Mouse (Mus musculus) hindbrain, embryonic 16.5 days (tissue): ENCODE results near the gene Hexb. TPM values are rescaled to one million over a fixed set of nuclear protein-coding genes. Genes with fewer than 3 reads are reported as not detected.

Experiments
- ATAC-seq: fragments of 200-750 bp; cut with Nextera tagmentation; 2 replicates; pipeline ENCODE4 v1.8.0; 2017; ENCODE audit warnings: moderate TSS enrichment, moderate library complexity
- H3K27ac ChIP-seq: fragments of 300-500 bp; sonication (generic); 2 replicates; pipeline ENCODE4 v1.5.1; 2014; ENCODE audit warnings: low read depth, mild to moderate bottlenecking, control low read depth, low read length, moderate library complexity
- H3K27me3 ChIP-seq: fragments of 300-500 bp; sonication (generic); replicated peaks from 2 replicates; pipeline ENCODE4 v1.6.1; 2014; ENCODE audit warnings: low read length; ENCODE audit not compliant: control insufficient read depth, insufficient read depth
- H3K36me3 ChIP-seq: fragments of 300-500 bp; sonication (generic); 2 replicates; pipeline ENCODE4 v1.6.1; 2014; ENCODE audit warnings: mild to moderate bottlenecking, low read length, moderate library complexity, mixed read lengths; ENCODE audit not compliant: control insufficient read depth, insufficient read depth
- H3K4me1 ChIP-seq: fragments of 300-500 bp; sonication (generic); 2 replicates; pipeline ENCODE4 v1.6.1; 2014; ENCODE audit warnings: low read depth, low read length; ENCODE audit not compliant: control insufficient read depth, insufficient read depth
- H3K4me2 ChIP-seq: fragments of 300-500 bp; sonication (generic); 2 replicates; pipeline ENCODE4 v1.6.1; 2014; ENCODE audit warnings: mild to moderate bottlenecking, low read length, control low read depth, moderate library complexity
- H3K4me3 ChIP-seq: fragments of 300-500 bp; sonication (generic); 2 replicates; pipeline ENCODE4 v1.5.1; 2014; ENCODE audit warnings: mild to moderate bottlenecking, low read length, control low read depth, moderate library complexity
- H3K9ac ChIP-seq: fragments of 300-500 bp; sonication (generic); 2 replicates; pipeline ENCODE4 v1.6.1; 2014; ENCODE audit warnings: low read depth, mild to moderate bottlenecking, control low read depth, low read length, moderate library complexity
- H3K9me3 ChIP-seq: fragments of 300-500 bp; sonication (generic); 2 replicates; pipeline ENCODE4 v1.6.1; 2014; ENCODE audit warnings: mild to moderate bottlenecking, low read length, moderate library complexity; ENCODE audit not compliant: control insufficient read depth
- WGBS: fragments of 180-500 bp; shearing (Covaris S2); extraction: QIAGEN DNeasy Blood & Tissue Kit; methylation state at CpG from one replicate; pipeline ENCODE4 v1.1.7; 2014; 5-methylcytosine and 5-hydroxymethylcytosine counted together
- polyA plus RNA-seq: library from polyadenylated mRNA; unstranded; fragments of >200 nt; fragmentation: Nextera tagmentation; extraction: Ambion mirVana; gene quantifications from 2 replicates; pipeline ENCODE4 v1.2.1, GENCODE M21; 2015

Hexb gene
- polyA plus RNA-seq, 1 experiment from 2014 or later = 58.5 TPM

DNA sequence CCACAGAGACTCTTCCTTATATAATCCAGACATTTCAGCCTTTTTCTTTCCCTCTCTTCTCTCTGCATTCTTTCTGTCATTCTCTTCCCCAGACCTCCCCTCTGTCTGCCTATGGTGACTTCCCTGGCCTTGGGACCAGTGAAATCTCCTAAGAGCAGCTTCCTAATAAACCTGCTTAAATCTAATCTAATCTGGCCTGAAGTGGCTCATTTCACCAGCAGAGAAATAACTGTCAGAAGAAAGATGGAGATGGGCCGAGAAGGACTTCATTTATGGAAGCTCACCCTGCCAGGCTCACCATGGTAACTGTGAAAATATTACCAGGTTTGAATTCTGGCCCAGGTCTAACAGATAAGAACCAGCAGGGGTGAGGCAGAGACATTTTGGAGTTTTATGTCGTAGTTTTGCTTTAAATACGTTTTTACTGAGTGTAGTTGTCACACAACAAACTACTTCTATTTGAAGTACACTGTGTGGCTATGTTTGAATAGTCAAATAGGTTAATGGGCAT lies 10.4 kb upstream of the Hexb start:
- Histone ChIP-seq H3K4me1 (no peaks in the 10 kb centered on the region), H3K9ac (no peak overlapping the region), H3K4me2 (no peak overlapping the region), H3K36me3 (no peaks in the 10 kb centered on the region), H3K27me3 (no peaks in the 10 kb centered on the region), H3K27ac (no peak overlapping the region), H3K4me3 (no peak overlapping the region), H3K9me3 (no peaks in the 10 kb centered on the region)
- WGBS = 72% methylated on average over 3 of the region's 3 CpGs
- ATAC-seq = no peak

DNA sequence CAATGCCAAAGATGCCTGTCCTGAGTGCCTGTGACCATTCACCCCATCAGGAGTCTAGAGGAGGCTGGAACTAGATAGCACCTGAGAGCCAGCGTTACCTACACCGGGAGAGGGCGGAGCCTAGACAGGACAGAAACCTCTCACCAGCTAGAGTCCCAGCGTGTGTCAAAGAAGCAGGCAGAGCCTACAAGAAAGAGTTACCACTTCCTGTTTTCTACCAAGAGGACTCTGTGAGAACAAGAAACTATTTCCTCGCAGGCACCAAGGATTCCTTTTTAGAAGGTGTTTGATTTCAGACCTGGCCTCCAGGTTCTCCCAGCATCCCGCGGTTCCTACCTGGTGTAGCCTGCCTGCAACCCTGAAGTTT lies 9.9 kb upstream of the Hexb start:
- no peaks in the 10 kb centered on the region for H3K36me3 ChIP-seq
- no peak for ATAC-seq
- 63% methylated on average over 7 of the region's 7 CpGs for WGBS
- H3K9me3 ChIP-seq = no peaks in the 10 kb centered on the region
- no peak overlapping the region for H3K9ac ChIP-seq
- no peak overlapping the region for H3K4me2 ChIP-seq
- no peaks in the 10 kb centered on the region for H3K27me3 ChIP-seq
- H3K4me3 ChIP-seq = no peak overlapping the region
- no peak overlapping the region for H3K27ac ChIP-seq
- no peaks in the 10 kb centered on the region for H3K4me1 ChIP-seq

DNA sequence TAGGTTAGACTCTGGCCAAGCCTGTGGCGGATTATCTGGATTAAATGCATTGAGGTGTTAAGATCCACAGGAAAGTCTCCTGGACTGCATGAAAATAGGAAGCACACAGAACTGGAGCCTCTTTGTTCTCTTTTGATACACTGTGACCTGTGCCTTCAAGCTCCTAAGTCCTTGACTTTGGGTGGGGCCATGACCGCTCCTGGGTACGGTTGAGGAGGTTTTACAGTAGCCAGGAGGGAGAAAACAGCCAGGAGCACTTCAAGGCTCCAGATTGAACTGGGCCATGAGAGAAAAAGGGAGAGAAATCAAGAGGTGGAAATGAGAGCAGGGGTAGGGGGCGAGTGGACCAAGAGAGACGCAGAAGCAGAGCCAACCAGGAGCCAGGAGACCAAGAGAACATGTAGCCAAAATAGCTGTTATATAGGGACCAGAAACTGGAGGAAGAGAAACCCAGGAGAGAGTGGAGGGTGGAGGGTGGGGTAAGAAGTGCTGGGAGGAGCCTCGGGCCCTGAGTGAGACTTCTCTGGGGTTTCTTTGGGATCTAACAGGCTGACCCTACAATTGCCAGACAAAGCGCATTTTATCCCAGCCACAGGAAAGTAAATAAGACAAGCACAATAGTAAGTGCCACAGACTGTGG lies 9.4 kb upstream of the Hexb start:
- Histone ChIP-seq H3K27ac (no peak overlapping the region), H3K27me3 (no peaks in the 10 kb centered on the region), H3K4me3 (no peak overlapping the region), H3K36me3 (no peaks in the 10 kb centered on the region), H3K4me2 (no peak overlapping the region), H3K9ac (no peak overlapping the region), H3K4me1 (no peaks in the 10 kb centered on the region), H3K9me3 (no peaks in the 10 kb centered on the region)
- 82% methylated on average over 7 of the region's 7 CpGs for WGBS
- no peak for ATAC-seq

DNA sequence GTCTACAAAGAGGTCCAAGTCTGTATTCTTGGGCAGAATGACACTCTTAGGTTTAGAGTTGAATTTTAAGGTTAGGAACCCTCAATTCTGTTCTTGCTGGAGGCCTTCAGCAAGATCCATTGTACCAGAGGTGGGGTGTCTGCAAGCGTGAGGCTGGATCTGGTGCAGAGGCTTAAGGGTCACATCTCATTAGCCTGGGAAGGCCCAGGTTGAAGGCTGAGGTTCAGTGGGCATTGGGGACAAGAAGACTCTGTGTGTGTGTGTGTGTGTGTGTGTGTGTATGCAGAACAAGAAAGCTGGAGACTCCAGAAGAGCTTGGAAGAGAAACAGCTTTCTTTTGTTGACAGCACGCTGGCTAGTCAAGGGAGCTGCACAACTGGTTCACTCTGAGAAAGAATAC lies 7.9 kb upstream of the Hexb start:
- Histone ChIP-seq H3K9ac (no peak overlapping the region), H3K36me3 (no peaks in the 10 kb centered on the region), H3K4me2 (no peak overlapping the region), H3K9me3 (no peaks in the 10 kb centered on the region), H3K4me1 (no peaks in the 10 kb centered on the region), H3K27ac (no peak overlapping the region), H3K4me3 (no peak overlapping the region), H3K27me3 (no peaks in the 10 kb centered on the region)
- no peak for ATAC-seq
- 95% methylated on average over 2 of the region's 2 CpGs for WGBS

DNA sequence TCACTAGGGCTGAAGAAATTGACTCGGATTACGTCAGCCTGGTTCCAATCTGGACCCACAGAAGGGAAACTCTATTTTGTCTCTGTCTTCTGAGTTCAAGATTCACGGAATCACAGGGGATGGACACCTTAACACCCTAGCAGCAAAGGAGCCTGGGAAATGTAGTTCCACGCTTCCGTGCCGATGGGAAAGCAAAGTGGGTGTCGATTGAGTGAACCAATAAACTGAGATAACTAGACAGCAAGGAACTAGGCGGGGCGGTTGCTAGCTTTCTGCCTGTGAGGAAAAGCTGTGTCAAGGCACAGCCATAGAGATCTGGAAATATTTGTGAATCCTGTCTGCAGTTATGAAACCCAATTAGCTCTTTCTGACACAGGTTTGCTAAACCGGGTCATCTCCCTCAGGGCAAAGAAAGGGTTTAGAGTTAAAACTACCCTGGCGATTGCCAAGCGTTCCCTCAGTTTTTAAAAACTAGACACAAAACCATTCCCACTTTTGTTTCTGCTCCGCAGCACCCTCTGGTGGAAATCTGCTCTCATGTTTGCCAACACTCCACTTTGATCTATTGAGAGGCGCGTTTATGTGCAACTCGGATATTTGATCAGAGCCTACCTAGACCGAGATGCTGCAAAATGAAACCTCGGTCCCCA lies 7.0 kb upstream of the Hexb start:
- Histone ChIP-seq H3K4me1 (no peaks in the 10 kb centered on the region), H3K4me2 (peak overlapping the region; percentile 59), H3K9ac (no peak overlapping the region), H3K36me3 (no peaks in the 10 kb centered on the region), H3K9me3 (no peaks in the 10 kb centered on the region), H3K4me3 (peak overlapping the region; percentile 32), H3K27ac (0 out of 2 replicates have a peak overlapping the region, but pooled peaks have one; percentile 2), H3K27me3 (no peaks in the 10 kb centered on the region)
- WGBS = 11% methylated on average over 18 of the region's 18 CpGs
- peak; percentile 86 for ATAC-seq

DNA sequence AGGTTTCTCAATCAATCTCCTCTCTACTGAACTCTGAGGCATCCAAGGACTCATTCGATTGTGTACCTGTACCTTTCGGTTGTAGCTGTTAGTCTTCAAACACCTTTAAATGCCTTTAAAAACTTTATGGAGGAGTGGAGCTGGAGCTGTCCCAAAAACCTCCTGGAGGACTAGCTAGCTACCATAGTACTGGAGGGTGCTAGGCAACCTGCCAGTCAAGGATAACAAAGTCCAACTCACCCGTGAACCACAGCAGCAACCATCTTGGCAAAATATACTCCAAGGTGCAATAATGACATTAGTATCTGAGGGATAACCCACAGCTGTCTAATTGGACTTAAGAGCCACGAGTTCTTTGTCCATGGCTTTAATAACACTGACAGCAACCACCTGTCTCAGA lies 3.7 kb upstream of the Hexb start:
- Histone ChIP-seq H3K4me3 (no peak overlapping the region), H3K27ac (no peak overlapping the region), H3K27me3 (no peaks in the 10 kb centered on the region), H3K4me2 (no peak overlapping the region), H3K9me3 (no peaks in the 10 kb centered on the region), H3K4me1 (no peaks in the 10 kb centered on the region; the same call in 1 of the 2 replicates), H3K36me3 (no peaks in the 10 kb centered on the region), H3K9ac (no peak overlapping the region)
- ATAC-seq = no peak
- WGBS = 72% methylated on average over 4 of the region's 4 CpGs

DNA sequence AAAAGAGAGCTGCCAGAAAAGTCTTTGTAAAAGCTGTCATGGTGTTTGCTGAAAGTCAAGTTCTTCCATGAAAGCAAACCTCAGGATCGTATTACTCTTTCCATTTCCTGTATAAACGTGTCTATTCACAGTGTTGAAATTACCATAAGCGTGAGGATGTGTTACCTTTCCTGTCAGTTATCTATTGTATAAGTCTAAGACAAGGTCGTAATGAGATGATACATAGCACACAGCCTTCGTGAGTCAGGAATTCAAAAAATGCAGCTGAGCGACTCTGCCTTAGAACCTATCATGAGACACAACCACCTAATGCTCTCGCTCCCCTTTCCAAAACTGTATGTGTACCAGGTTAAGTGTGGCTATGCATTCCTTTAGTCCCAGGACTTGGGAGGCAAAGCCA lies 2.9 kb upstream of the Hexb start:
- H3K9ac ChIP-seq = no peak overlapping the region
- no peak overlapping the region for H3K4me3 ChIP-seq

DNA sequence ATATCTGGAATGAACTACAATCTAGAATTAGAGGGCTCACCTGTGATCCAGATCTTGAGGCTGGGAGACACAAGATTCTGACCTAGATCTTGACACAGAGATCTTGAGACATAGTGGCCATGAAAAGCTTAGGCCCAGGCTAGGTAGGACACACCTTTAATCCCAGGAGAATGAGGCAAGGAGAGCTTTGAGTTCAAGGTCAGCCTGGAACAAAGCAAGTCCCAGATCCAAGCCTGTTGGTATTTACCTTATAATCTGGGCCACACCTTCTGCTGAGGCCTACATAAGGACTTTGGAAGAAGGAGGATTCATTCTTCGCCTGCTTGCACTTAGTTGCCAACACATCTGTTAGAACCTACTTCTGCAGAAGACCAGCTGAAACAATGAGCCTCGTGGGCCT lies 966 bp upstream of the Hexb start:
- Histone ChIP-seq H3K36me3 (no peaks in the 10 kb centered on the region), H3K9ac (no peak overlapping the region), H3K9me3 (no peaks in the 10 kb centered on the region), H3K27me3 (no peaks in the 10 kb centered on the region), H3K27ac (no peak overlapping the region), H3K4me2 (no peak overlapping the region), H3K4me3 (no peak overlapping the region), H3K4me1 (no peaks in the 10 kb centered on the region; the same call in 1 of the 2 replicates)
- ATAC-seq = no peak
- WGBS = 94% methylated on average over 2 of the region's 2 CpGs

More for the DNA sequence above, 2.9 kb upstream of the Hexb start:
- no peak overlapping the region for H3K4me2 ChIP-seq
- H3K36me3 ChIP-seq = no peaks in the 10 kb centered on the region
- no peaks in the 10 kb centered on the region; the same call in 1 of the 2 replicates for H3K4me1 ChIP-seq
- 72% methylated on average over 7 of the region's 7 CpGs for WGBS
- no peak for ATAC-seq
- no peaks in the 10 kb centered on the region for H3K9me3 ChIP-seq
- no peaks in the 10 kb centered on the region for H3K27me3 ChIP-seq
- H3K27ac ChIP-seq = no peak overlapping the region

DNA sequence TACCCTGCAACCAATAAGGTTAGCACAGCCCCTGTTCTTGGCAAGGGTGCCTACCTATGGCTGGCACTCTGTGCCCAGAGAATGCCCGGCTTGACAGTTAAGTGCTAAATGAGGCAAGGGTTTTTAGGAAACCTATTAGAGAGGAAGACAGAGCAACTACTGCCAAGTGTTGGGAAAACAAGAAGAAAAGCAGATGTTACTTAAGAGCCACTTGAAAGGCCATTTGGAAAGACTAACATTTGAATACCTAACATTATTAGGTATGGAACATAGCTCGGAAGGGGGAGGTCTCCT lies 1.3 kb downstream of the Hexb start:
- H3K9me3 ChIP-seq = no peaks in the 10 kb centered on the region
- H3K36me3 ChIP-seq = no peaks in the 10 kb centered on the region
- H3K4me1 ChIP-seq = no peaks in the 10 kb centered on the region; the same call in none of the 2 replicates
- no peaks in the 10 kb centered on the region for H3K27me3 ChIP-seq
- H3K4me3 ChIP-seq = no peak overlapping the region
- WGBS = 80% methylated on average over 2 of the region's 2 CpGs
- no peak overlapping the region; the same call in 1 of the 2 replicates for H3K4me2 ChIP-seq
- H3K9ac ChIP-seq = no peak overlapping the region
- ATAC-seq = no peak
- no peak overlapping the region for H3K27ac ChIP-seq
